Mouse (Mus musculus) hindlimb bud, embryonic 11.5 days (tissue): ENCODE data around the gene Ckap2l.

Experiments used
- DNase-seq: peaks from one replicate; pipeline ENCODE4 v3.0.0-alpha.2; 2012; ENCODE audit warnings: low read depth, low spot score; ENCODE audit errors: extremely low spot score

Gene Ckap2l

GRCm38 (mm10) chr2:129236526-129236925 is 60.5 kb downstream of the Ckap2l start:
- no peak for DNase-seq

- no peak for DNase-seq
Observed at GRCm38 (mm10) chr2:129234731-129235130, 62.3 kb downstream of the Ckap2l start.

- no peak for DNase-seq
Observed at GRCm38 (mm10) chr2:129233803-129234477, 63.1 kb downstream of the Ckap2l start.

- DNase-seq, result no peak
Observed at GRCm38 (mm10) chr2:129233218-129233617, 63.8 kb downstream of the Ckap2l start.

- no peak for DNase-seq
Observed at GRCm38 (mm10) chr2:129232484-129232883, 64.5 kb downstream of the Ckap2l start.

- DNase-seq, result no peak
Observed at GRCm38 (mm10) chr2:129232023-129232422, 65.0 kb downstream of the Ckap2l start.

GRCm38 (mm10) chr2:129229316-129229715 is 67.7 kb downstream of the Ckap2l start:
- DNase-seq, result no peak

- DNase-seq, result no peak
Observed at GRCm38 (mm10) chr2:129228571-129228970, 68.4 kb downstream of the Ckap2l start.

- no peak for DNase-seq
Observed at GRCm38 (mm10) chr2:129227709-129228108, 69.3 kb downstream of the Ckap2l start.

- DNase-seq, result no peak
Observed at GRCm38 (mm10) chr2:129227011-129227529, 69.9 kb downstream of the Ckap2l start.

- no peak for DNase-seq
Observed at GRCm38 (mm10) chr2:129226296-129226851, 70.6 kb downstream of the Ckap2l start.

GRCm38 (mm10) chr2:129225251-129225819 is 71.7 kb downstream of the Ckap2l start:
- no peak for DNase-seq

- no peak for DNase-seq
Observed at GRCm38 (mm10) chr2:129224178-129224577, 72.8 kb downstream of the Ckap2l start.

- DNase-seq, result no peak
Observed at GRCm38 (mm10) chr2:129221097-129221632, 75.8 kb downstream of the Ckap2l start.

- DNase-seq, result no peak
Observed at GRCm38 (mm10) chr2:129218537-129219105, 78.4 kb downstream of the Ckap2l start.
